Mouse (Mus musculus) MEL (cell line): ENCODE results near the gene Prkd1. TPM values are rescaled to one million over a fixed set of nuclear protein-coding genes. Genes with fewer than 3 reads are reported as not detected.

Source experiments
- DNase-seq: peaks from one replicate; pipeline ENCODE4 v3.0.0; 2011; ENCODE audit warnings: low read depth, low spot score
- H3K27ac ChIP-seq: 2 replicates; pipeline ENCODE4 v1.5.1; 2012; ENCODE audit warnings: low read depth, mild to moderate bottlenecking, control low read depth, low read length, moderate library complexity; ENCODE audit not compliant: control insufficient read depth
- H3K27me3 ChIP-seq, 2 experiments: fragments of 150-350 bp in 1 of 2; sonication (generic) in 1 of 2; 2 replicates each; pipeline ENCODE4 v1.6.1; 2012; ENCODE audit warnings: low read length in 2 of 2, mild to moderate bottlenecking in 2 of 2, improper control_type of control experiment in 1 of 2, moderate library complexity in 1 of 2; ENCODE audit not compliant: insufficient read depth in 2 of 2, control insufficient read depth in 1 of 2
- H3K36me3 ChIP-seq, 2 experiments: 2 replicates each; pipeline ENCODE4 v1.6.1; 2012 to 2014; ENCODE audit warnings: low read length in 2 of 2, improper control_type of control experiment in 1 of 2, inconsistent platforms in 1 of 2, mild to moderate bottlenecking in 1 of 2; ENCODE audit not compliant: insufficient read depth in 2 of 2, control insufficient read depth in 1 of 2
- H3K4me1 ChIP-seq, 2 experiments: fragments of 150-350 bp in 1 of 2; sonication (generic) in 1 of 2; 2 replicates each; pipeline ENCODE4 v1.6.1; 2012; ENCODE audit warnings: low read length in 2 of 2, improper control_type of control experiment in 1 of 2, mild to moderate bottlenecking in 1 of 2; ENCODE audit not compliant: insufficient read depth in 2 of 2, control insufficient read depth in 1 of 2
- H3K4me3 ChIP-seq, 2 experiments: fragments of 150-350 bp in 1 of 2; sonication (generic) in 1 of 2; 2 replicates each; pipeline ENCODE4 v1.5.1; 2012; ENCODE audit warnings: low read depth in 2 of 2, low read length in 2 of 2, mild to moderate bottlenecking in 2 of 2, moderate library complexity in 2 of 2, control low read depth in 1 of 2, improper control_type of control experiment in 1 of 2; ENCODE audit not compliant: control insufficient read depth in 1 of 2, insufficient read depth in 1 of 2
- H3K79me2 ChIP-seq: 2 replicates; pipeline ENCODE4 v1.6.1; 2012; ENCODE audit warnings: mild to moderate bottlenecking, low read length, moderate library complexity; ENCODE audit not compliant: control insufficient read depth, poor library complexity, insufficient read depth
- H3K9ac ChIP-seq: 2 replicates; pipeline ENCODE4 v1.6.1; 2012; ENCODE audit warnings: low read depth, mild to moderate bottlenecking, control low read depth, low read length, moderate library complexity; ENCODE audit not compliant: control insufficient read depth, poor library complexity, severe bottlenecking
- H3K9me3 ChIP-seq: fragments of 150-350 bp; sonication (generic); replicated peaks from 2 replicates; pipeline ENCODE4 v1.6.1; 2012; ENCODE audit warnings: mild to moderate bottlenecking, low read length, improper control_type of control experiment, moderate library complexity; ENCODE audit not compliant: insufficient read depth
- CHD2 ChIP-seq: IDR thresholded peaks from 2 replicates; pipeline ENCODE4 v1.6.1; 2011; ENCODE audit warnings: low read length, improper control_type of control experiment
- E2F4 ChIP-seq: IDR thresholded peaks from 2 replicates; pipeline ENCODE4 v1.6.1; 2011; ENCODE audit warnings: low read depth, low read length, improper control_type of control experiment, borderline replicate concordance
- ELF1 ChIP-seq: IDR thresholded peaks from 2 replicates; pipeline ENCODE4 v1.6.1; 2014; ENCODE audit warnings: low read depth, mild to moderate bottlenecking, inconsistent platforms, low read length, improper control_type of control experiment, moderate library complexity
- EP300 ChIP-seq, 2 experiments: IDR thresholded peaks; 2 replicates each; pipeline ENCODE4 v1.6.1; 2011; ENCODE audit warnings: improper control_type of control experiment in 2 of 2, low read length in 2 of 2, low read depth in 1 of 2, mild to moderate bottlenecking in 1 of 2
- ETS1 ChIP-seq: IDR thresholded peaks from 2 replicates; pipeline ENCODE4 v1.6.1; 2012; ENCODE audit warnings: low read depth, mild to moderate bottlenecking, inconsistent platforms, low read length, improper control_type of control experiment, moderate library complexity
- GABPA ChIP-seq: IDR thresholded peaks from 2 replicates; pipeline ENCODE4 v1.6.1; 2012; ENCODE audit warnings: low read depth, mild to moderate bottlenecking, inconsistent platforms, low read length, improper control_type of control experiment, moderate library complexity
- GATA1 ChIP-seq: IDR thresholded peaks from 2 replicates; pipeline ENCODE4 v1.6.1; 2011; ENCODE audit warnings: low read depth, low read length, improper control_type of control experiment
- HCFC1 ChIP-seq: IDR thresholded peaks from 2 replicates; pipeline ENCODE4 v1.6.1; 2012; ENCODE audit warnings: low read depth, mild to moderate bottlenecking, inconsistent platforms, low read length, improper control_type of control experiment, moderate library complexity
- JUND ChIP-seq: IDR thresholded peaks from 2 replicates; pipeline ENCODE4 v1.6.1; 2011; ENCODE audit warnings: low read depth, mild to moderate bottlenecking, improper control_type of control experiment, low read length
- KAT2A ChIP-seq: conservative IDR thresholded peaks from 2 replicates; pipeline ENCODE4 v1.6.1; 2012; ENCODE audit warnings: low read depth, low read length, improper control_type of control experiment, inconsistent platforms
- MAX ChIP-seq: IDR thresholded peaks from 2 replicates; pipeline ENCODE4 v1.6.1; 2011; ENCODE audit warnings: low read length, improper control_type of control experiment
- MAZ ChIP-seq: IDR thresholded peaks from 2 replicates; pipeline ENCODE4 v1.6.1; 2012; ENCODE audit warnings: low read depth, mild to moderate bottlenecking, inconsistent platforms, low read length, improper control_type of control experiment
- MXI1 ChIP-seq: IDR thresholded peaks from 2 replicates; pipeline ENCODE4 v1.6.1; 2011; ENCODE audit warnings: mild to moderate bottlenecking, low read depth, low read length, improper control_type of control experiment
- MYB ChIP-seq: IDR thresholded peaks from 2 replicates; pipeline ENCODE4 v1.6.1; 2011; ENCODE audit warnings: mild to moderate bottlenecking, low read depth, low read length, improper control_type of control experiment
- MYC ChIP-seq: IDR thresholded peaks from 2 replicates; pipeline ENCODE4 v1.6.1; 2011; ENCODE audit warnings: low read depth, mild to moderate bottlenecking, low read length, improper control_type of control experiment, moderate library complexity
- NRF1 ChIP-seq: IDR thresholded peaks from 2 replicates; pipeline ENCODE4 v1.6.1; 2014; ENCODE audit warnings: low read depth, mild to moderate bottlenecking, inconsistent platforms, low read length, improper control_type of control experiment, moderate library complexity; ENCODE audit not compliant: poor library complexity, insufficient read depth, severe bottlenecking
- POLR2AphosphoS5 ChIP-seq: IDR thresholded peaks from 2 replicates; pipeline ENCODE4 v1.6.1; 2012; ENCODE audit warnings: low read depth, borderline replicate concordance, mild to moderate bottlenecking, inconsistent platforms, low read length, moderate library complexity, mixed read lengths
- RAD21 ChIP-seq: IDR thresholded peaks from 2 replicates; pipeline ENCODE4 v1.6.1; 2011; ENCODE audit warnings: mild to moderate bottlenecking, low read depth, low read length, improper control_type of control experiment
- RCOR1 ChIP-seq: IDR thresholded peaks from 2 replicates; pipeline ENCODE4 v1.6.1; 2012; ENCODE audit warnings: low read depth, mild to moderate bottlenecking, inconsistent platforms, low read length, improper control_type of control experiment
- SIN3A ChIP-seq: IDR thresholded peaks from 2 replicates; pipeline ENCODE4 v1.6.1; 2012; ENCODE audit warnings: low read length, improper control_type of control experiment, inconsistent platforms
- TCF12 ChIP-seq: IDR thresholded peaks from 2 replicates; pipeline ENCODE4 v1.6.1; 2014; ENCODE audit warnings: low read depth, mild to moderate bottlenecking, inconsistent platforms, low read length, improper control_type of control experiment, moderate library complexity
- UBTF ChIP-seq: IDR thresholded peaks from 2 replicates; pipeline ENCODE4 v1.6.1; 2012; ENCODE audit warnings: low read depth, mild to moderate bottlenecking, inconsistent platforms, low read length, improper control_type of control experiment, moderate library complexity, borderline replicate concordance; ENCODE audit not compliant: insufficient read depth
- USF1 ChIP-seq: IDR thresholded peaks from 2 replicates; pipeline ENCODE4 v1.6.1; 2014; ENCODE audit warnings: low read depth, mild to moderate bottlenecking, inconsistent platforms, low read length, improper control_type of control experiment, moderate library complexity
- ZMIZ1 ChIP-seq: IDR thresholded peaks from 2 replicates; pipeline ENCODE4 v1.6.1; 2012; ENCODE audit warnings: low read depth, mild to moderate bottlenecking, inconsistent platforms, low read length, improper control_type of control experiment, moderate library complexity
- ZNF384 ChIP-seq: IDR thresholded peaks from 2 replicates; pipeline ENCODE4 v1.6.1; 2012; ENCODE audit warnings: low read depth, mild to moderate bottlenecking, inconsistent platforms, low read length, improper control_type of control experiment
- polyA plus RNA-seq, 2 experiments: library from polyadenylated mRNA; stranded (reverse) in 1 of 2; unstranded in 1 of 2; fragments of >175 nt in 1 of 2; fragments of >200 nt in 1 of 2; gene quantifications; 2 replicates each; pipeline versions ENCODE4 v1.2.1 to v1.2.4; 2012; ENCODE audit warnings: low replicate concordance in 2 of 2, low read depth in 1 of 2; ENCODE audit not compliant: insufficient read length in 2 of 2, insufficient read depth in 1 of 2, missing spikeins in 1 of 2
- total RNA-seq: library from RNA; depleted of rRNA; stranded (reverse); fragments of 300-350 nt; gene quantifications from 2 replicates; pipeline ENCODE4 v1.2.3, GENCODE M21; 2012

Gene Prkd1
- total and polyA plus RNA-seq, 3 experiments = not detected

- Histone ChIP-seq H3K27me3 (no peaks in the 10 kb centered on the region), H3K9me3 (no peaks in the 10 kb centered on the region), H3K4me3 (no peak overlapping the region), H3K4me1 (no peaks in the 10 kb centered on the region), H3K27ac (no peak overlapping the region), H3K9ac (no peak overlapping the region), H3K36me3 (no peaks in the 10 kb centered on the region), H3K79me2 (no peaks in the 10 kb centered on the region)
- DNase-seq = no peak
- TF ChIP-seq ZNF384 (no peak), POLR2AphosphoS5 (no peak), HCFC1 (no peak), TCF12 (no peak), ELF1 (no peak), RAD21 (no peak), SIN3A (no peak), MYB (no peak), GABPA (no peak), CHD2 (no peak), USF1 (no peak)
Measured at GRCm38 (mm10) chr12:50597467-50597866, 51.4 kb downstream of the Prkd1 start.

DNA sequence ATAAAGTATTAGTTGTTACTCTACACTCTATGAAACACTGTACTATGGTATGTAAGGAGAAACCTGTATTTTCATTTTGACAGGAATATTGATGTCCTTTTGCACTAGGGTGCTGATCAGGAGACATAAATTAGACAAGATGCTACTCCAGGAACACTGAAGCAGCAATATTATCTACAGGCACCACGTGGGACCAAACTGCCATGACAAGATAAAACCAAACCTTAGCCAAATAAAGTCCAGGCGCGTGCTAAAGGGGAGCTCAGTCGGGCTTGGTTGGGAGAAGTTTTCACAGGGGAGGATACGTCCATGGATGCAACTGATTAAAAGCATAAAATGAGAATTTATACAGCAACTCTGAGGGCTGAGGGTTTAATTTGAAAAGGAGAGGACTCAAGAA, 53.1 kb downstream of the Prkd1 start:
- H3K27ac ChIP-seq = no peak overlapping the region
- TF ChIP-seq EP300 (IDR thresholded peaks at IDR 0.05; ENCODE audit: low read depth in 1 of 2, low read length in 2 of 2) (no peak), GATA1 (no peak), JUND (no peak), TCF12 (no peak), MXI1 (no peak), UBTF (no peak), CHD2 (no peak), RCOR1 (no peak), KAT2A (no peak), ZMIZ1 (no peak), MYC (no peak), MAZ (no peak), MAX (no peak), ETS1 (no peak), NRF1 (no peak), GABPA (no peak), E2F4 (no peak)
- TF ChIP-seq, all 39 proteins: peak for 0

More for the DNA sequence above, 53.1 kb downstream of the Prkd1 start:
- Histone ChIP-seq H3K9ac (no peak overlapping the region), H3K4me1 (no peaks in the 10 kb centered on the region), H3K4me3 (no peak overlapping the region), H3K27me3 (no peaks in the 10 kb centered on the region), H3K9me3 (no peaks in the 10 kb centered on the region), H3K79me2 (no peaks in the 10 kb centered on the region), H3K36me3 (no peaks in the 10 kb centered on the region)
- DNase-seq = no peak
